Mouse (Mus musculus): ENCODE data around the gene Fam160a1. TPM values are rescaled to one million over a fixed set of nuclear protein-coding genes. Genes with fewer than 3 reads are reported as not detected.

Fam160a1 gene
- polyA plus RNA-seq, 1 experiment from 2014 or later: 8.9 TPM

DNA sequence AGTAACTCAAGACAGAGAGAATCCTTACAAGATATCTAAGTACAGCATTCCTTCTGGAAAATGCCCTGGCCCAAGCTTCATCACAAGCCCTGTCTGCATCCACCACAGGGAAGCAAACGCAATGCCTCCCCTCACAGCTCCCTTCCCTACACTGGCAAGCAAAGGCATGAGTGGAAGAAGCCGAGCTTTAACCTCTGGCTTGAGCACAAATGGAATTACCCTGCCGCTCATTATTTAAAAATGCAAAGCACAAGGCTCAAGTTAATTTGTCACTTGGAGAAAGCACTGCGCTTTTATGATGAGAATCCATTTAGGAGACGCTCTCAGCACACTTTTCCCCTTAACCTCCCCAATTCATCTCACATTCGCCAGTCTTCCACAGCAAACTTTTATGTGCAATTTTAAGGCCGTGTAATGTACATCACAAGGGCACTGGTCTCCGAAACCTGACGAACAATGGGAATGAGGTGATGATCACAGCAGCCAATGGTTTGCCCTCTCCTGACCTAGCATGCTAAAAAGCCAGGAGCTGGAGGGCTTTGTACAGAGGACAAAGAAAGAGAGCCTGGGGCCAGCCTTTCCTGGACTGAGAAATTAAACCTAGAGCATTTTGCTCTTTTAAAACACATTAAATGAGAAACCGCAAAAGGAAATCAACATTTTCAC, 15.5 kb upstream of the Fam160a1 start:
- no peaks in the 10 kb centered on the region for H3K9me3 ChIP-seq (ENCODE audit: control insufficient read depth, low read length)
- WGBS: 57% methylated on average over 10 of the region's 10 CpGs
- ATAC-seq (ENCODE audit: low FRiP score, low TSS enrichment): no peak

GRCm38 (mm10) chr3:85831785-85832184, 14.7 kb upstream of the Fam160a1 start:
- no peaks in the 10 kb centered on the region for H3K4me1 ChIP-seq (replicated peaks; ENCODE audit: control insufficient read depth, insufficient read depth)
- no peaks in the 10 kb centered on the region for H3K27me3 ChIP-seq (ENCODE audit: control insufficient read depth, insufficient read depth, low read length)
- H3K9ac ChIP-seq (ENCODE audit: low read length): no peak overlapping the region
- H3K27ac ChIP-seq (replicated peaks): no peak overlapping the region
- DNase-seq (ENCODE audit: low spot score) (no peak), ATAC-seq (ENCODE audit: low FRiP score, low TSS enrichment) (no peak)
- H3K36me3 ChIP-seq (ENCODE audit: control insufficient read depth, insufficient read depth, low read length): no peaks in the 10 kb centered on the region
- no peak overlapping the region for H3K4me2 ChIP-seq (replicated peaks; ENCODE audit: low read depth)
- H3K4me3 ChIP-seq (ENCODE audit: low read depth, low read length): no peak overlapping the region
- no peaks in the 10 kb centered on the region for H3K9me3 ChIP-seq (ENCODE audit: control insufficient read depth, low read length)
- WGBS: 57% methylated on average over 1 of the region's 1 CpGs
- no peak for TF ChIP-seq CTCF (IDR thresholded peaks at IDR 0.05; ENCODE audit: low read depth)
- TF ChIP-seq EP300 (optimal IDR thresholded peaks at IDR 0.05): no peak

More for the DNA sequence above, 15.5 kb upstream of the Fam160a1 start:
- Histone ChIP-seq H3K4me2 (replicated peaks; ENCODE audit: low read depth) (no peak overlapping the region), H3K9ac (ENCODE audit: low read length) (no peak overlapping the region), H3K4me1 (replicated peaks; ENCODE audit: control insufficient read depth, insufficient read depth) (no peaks in the 10 kb centered on the region), H3K27ac (replicated peaks) (no peak overlapping the region), H3K27me3 (ENCODE audit: control insufficient read depth, insufficient read depth, low read length) (no peaks in the 10 kb centered on the region), H3K36me3 (ENCODE audit: control insufficient read depth, insufficient read depth, low read length) (no peaks in the 10 kb centered on the region), H3K4me3 (ENCODE audit: low read depth, low read length) (no peak overlapping the region)
- no peak for TF ChIP-seq CTCF (IDR thresholded peaks at IDR 0.05; ENCODE audit: low read depth)
- TF ChIP-seq EP300 (optimal IDR thresholded peaks at IDR 0.05): no peak
- DNase-seq (ENCODE audit: low spot score): no peak

DNA sequence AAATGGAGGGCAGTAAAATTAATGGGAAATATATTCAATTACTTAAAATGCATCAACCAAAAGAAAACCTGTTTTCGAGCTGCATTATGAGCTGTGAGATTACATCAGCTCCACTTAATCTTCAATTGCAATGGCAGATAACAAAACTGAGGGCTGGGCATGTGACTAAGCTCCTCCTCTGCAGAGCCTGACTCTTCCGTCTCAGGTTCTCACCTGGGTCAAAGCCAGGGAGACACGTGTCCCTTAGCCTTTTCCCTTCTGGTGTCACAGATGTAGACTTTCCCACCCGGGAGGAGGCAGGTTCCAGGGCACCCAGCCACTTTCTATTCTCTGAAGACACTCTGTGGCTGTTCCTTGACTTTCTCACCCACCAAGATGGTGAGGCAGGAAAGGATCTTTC, 12.0 kb upstream of the Fam160a1 start:
- H3K4me3 ChIP-seq (ENCODE audit: low read depth, low read length): no peak overlapping the region
- H3K27ac ChIP-seq (replicated peaks): no peak overlapping the region
- no peak for DNase-seq (ENCODE audit: low spot score)
- no peaks in the 10 kb centered on the region for H3K27me3 ChIP-seq (ENCODE audit: control insufficient read depth, insufficient read depth, low read length)
- 36% methylated on average over 4 of the region's 4 CpGs for WGBS
- H3K9me3 ChIP-seq (ENCODE audit: control insufficient read depth, low read length): no peaks in the 10 kb centered on the region
- H3K9ac ChIP-seq (ENCODE audit: low read length): no peak overlapping the region
- no peaks in the 10 kb centered on the region for H3K36me3 ChIP-seq (ENCODE audit: control insufficient read depth, insufficient read depth, low read length)
- ATAC-seq (ENCODE audit: low FRiP score, low TSS enrichment): no peak; the same call in 1 of the 2 replicates
- H3K4me2 ChIP-seq (replicated peaks; ENCODE audit: low read depth): no peak overlapping the region
- TF ChIP-seq CTCF (IDR thresholded peaks at IDR 0.05; ENCODE audit: low read depth) (no peak), EP300 (optimal IDR thresholded peaks at IDR 0.05) (no peak)
- H3K4me1 ChIP-seq (replicated peaks; ENCODE audit: control insufficient read depth, insufficient read depth): no peaks in the 10 kb centered on the region

DNA sequence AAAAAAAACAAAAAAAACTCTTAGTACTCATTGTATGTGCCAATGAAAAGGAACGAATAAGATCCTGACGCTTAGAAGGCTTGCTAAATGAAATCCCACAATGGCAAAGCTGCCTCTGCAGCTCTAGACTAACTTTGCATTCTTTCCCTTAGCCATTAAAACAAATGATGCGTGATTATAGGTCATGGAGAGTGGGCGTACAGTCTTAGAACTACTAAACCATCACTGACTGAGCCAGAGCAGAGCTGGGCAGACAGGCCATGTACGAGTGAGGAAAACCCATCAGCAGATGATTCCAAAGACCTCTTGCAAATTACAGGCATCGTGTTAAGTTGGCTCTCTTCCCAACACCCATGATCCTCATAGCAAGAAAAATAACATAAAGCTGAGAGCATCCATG, 10.7 kb upstream of the Fam160a1 start:
- H3K4me3 ChIP-seq (ENCODE audit: low read depth, low read length): no peak overlapping the region
- no peak overlapping the region for H3K27ac ChIP-seq (replicated peaks)
- H3K9me3 ChIP-seq (ENCODE audit: control insufficient read depth, low read length): no peaks in the 10 kb centered on the region
- no peak overlapping the region for H3K9ac ChIP-seq (ENCODE audit: low read length)
- DNase-seq (ENCODE audit: low spot score): no peak
- TF ChIP-seq CTCF (IDR thresholded peaks at IDR 0.05; ENCODE audit: low read depth) (no peak), EP300 (optimal IDR thresholded peaks at IDR 0.05) (no peak)
- no peaks in the 10 kb centered on the region for H3K4me1 ChIP-seq (replicated peaks; ENCODE audit: control insufficient read depth, insufficient read depth)
- WGBS: 76% methylated on average over 6 of the region's 6 CpGs
- no peak for ATAC-seq (ENCODE audit: low FRiP score, low TSS enrichment)
- no peak overlapping the region for H3K4me2 ChIP-seq (replicated peaks; ENCODE audit: low read depth)
- H3K36me3 ChIP-seq (ENCODE audit: control insufficient read depth, insufficient read depth, low read length): no peaks in the 10 kb centered on the region
- no peaks in the 10 kb centered on the region for H3K27me3 ChIP-seq (ENCODE audit: control insufficient read depth, insufficient read depth, low read length)

DNA sequence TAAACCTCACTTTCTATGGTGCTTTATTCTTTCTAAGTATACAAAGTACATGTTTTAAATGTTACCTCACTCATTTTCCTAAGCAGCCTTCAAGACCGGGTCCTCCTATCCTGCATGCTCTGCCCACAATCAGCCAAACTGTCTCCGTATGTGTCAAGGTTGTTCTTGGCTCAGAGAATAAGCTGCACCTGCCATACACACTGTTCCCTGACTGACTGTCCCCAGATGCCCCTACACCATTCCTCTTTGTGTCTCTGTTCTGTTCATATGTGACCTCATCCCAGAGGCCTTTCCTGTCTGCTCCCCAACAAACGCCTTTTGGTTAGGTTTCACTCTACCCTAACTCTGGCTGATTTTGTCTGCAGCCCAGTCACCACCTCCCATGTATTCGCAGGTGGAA, 10.2 kb upstream of the Fam160a1 start:
- no peak overlapping the region for H3K4me3 ChIP-seq (ENCODE audit: low read depth, low read length)
- H3K4me1 ChIP-seq (replicated peaks; ENCODE audit: control insufficient read depth, insufficient read depth): no peaks in the 10 kb centered on the region
- no peaks in the 10 kb centered on the region for H3K36me3 ChIP-seq (ENCODE audit: control insufficient read depth, insufficient read depth, low read length)
- H3K4me2 ChIP-seq (replicated peaks; ENCODE audit: low read depth): no peak overlapping the region
- H3K9me3 ChIP-seq (ENCODE audit: control insufficient read depth, low read length): no peaks in the 10 kb centered on the region
- no peak overlapping the region for H3K9ac ChIP-seq (ENCODE audit: low read length)
- ATAC-seq (ENCODE audit: low FRiP score, low TSS enrichment): no peak
- no peaks in the 10 kb centered on the region for H3K27me3 ChIP-seq (ENCODE audit: control insufficient read depth, insufficient read depth, low read length)
- H3K27ac ChIP-seq (replicated peaks): no peak overlapping the region
- DNase-seq (ENCODE audit: low spot score): no peak
- TF ChIP-seq CTCF (IDR thresholded peaks at IDR 0.05; ENCODE audit: low read depth) (no peak), EP300 (optimal IDR thresholded peaks at IDR 0.05) (no peak)
- WGBS: 65% methylated on average over 4 of the region's 4 CpGs

- no peak for TF ChIP-seq EP300 (optimal IDR thresholded peaks at IDR 0.05)
- no peak for TF ChIP-seq CTCF (IDR thresholded peaks at IDR 0.05; ENCODE audit: low read depth)
- DNase-seq (ENCODE audit: low spot score) (no peak), ATAC-seq (ENCODE audit: low FRiP score, low TSS enrichment) (no peak)
- WGBS: 68% methylated on average over 15 of the region's 15 CpGs
- Histone ChIP-seq H3K27ac (replicated peaks) (no peak overlapping the region), H3K9ac (ENCODE audit: low read length) (no peak overlapping the region), H3K36me3 (ENCODE audit: control insufficient read depth, insufficient read depth, low read length) (no peaks in the 10 kb centered on the region), H3K27me3 (ENCODE audit: control insufficient read depth, insufficient read depth, low read length) (no peaks in the 10 kb centered on the region), H3K4me1 (replicated peaks; ENCODE audit: control insufficient read depth, insufficient read depth) (no peaks in the 10 kb centered on the region), H3K9me3 (ENCODE audit: control insufficient read depth, low read length) (no peaks in the 10 kb centered on the region), H3K4me2 (replicated peaks; ENCODE audit: low read depth) (no peak overlapping the region), H3K4me3 (ENCODE audit: low read depth, low read length) (no peak overlapping the region)
Observed at GRCm38 (mm10) chr3:85820839-85821548, 3.9 kb upstream of the Fam160a1 start.
